Mouse (Mus musculus): Measurements from ENCODE around the gene Ropn1. TPM values are rescaled to one million over a fixed set of nuclear protein-coding genes. Genes with fewer than 3 reads are reported as not detected.
"Not testable (repeated sequence)": the region's sequence is repeated elsewhere in the genome, so short reads cannot be mapped to it uniquely, and the experiment has no call there.

Gene Ropn1
- total RNA-seq, 2 experiments from 2014 or later: 0.33 TPM; not detected in 1

GRCm38 (mm10) chr16:34681823-34682222, 32.1 kb downstream of the Ropn1 start:
- no peak for DNase-seq
- intact Hi-C loops (cut with DNase I): no loop called here

GRCm38 (mm10) chr16:34689879-34690278, 40.2 kb downstream of the Ropn1 start:
- DNase-seq: no peak
- intact Hi-C loops (cut with DNase I): no loop called here

- peak; percentile 85 to 90 for DNase-seq
- intact Hi-C loops (cut with DNase I): no loop called here
Observed at GRCm38 (mm10) chr16:34690334-34691144, 40.8 kb downstream of the Ropn1 start, which contains the start of gene Ccdc14. Gene Ccdc14, plus strand, starts transcription at chr16:34690616.

- intact Hi-C loops (cut with DNase I): no loop called here
- DNase-seq: no peak
Observed at GRCm38 (mm10) chr16:34691156-34691555, 41.4 kb downstream of the Ropn1 start.

- intact Hi-C loops (cut with DNase I): no loop called here
- no peak for DNase-seq
Observed at GRCm38 (mm10) chr16:34694477-34694876, 44.8 kb downstream of the Ropn1 start.

- DNase-seq; intact Hi-C loops (cut with DNase I): not testable (repeated sequence)
Observed at GRCm38 (mm10) chr16:34698721-34699120, 49.0 kb downstream of the Ropn1 start.

GRCm38 (mm10) chr16:34700165-34700827, 50.6 kb downstream of the Ropn1 start:
- DNase-seq: peak; percentile 75 to 81
- intact Hi-C loops (cut with DNase I): loop anchor here (1.0 to 5.0 kb wide), 5 partner anchors 33 to 508 kb away; no protein-coding TSS in a partner anchor

GRCm38 (mm10) chr16:34700828-34701216, 51.1 kb downstream of the Ropn1 start:
- DNase-seq: no peak
- intact Hi-C loops (cut with DNase I): loop anchor here (1.0 to 5.0 kb wide), 5 partner anchors 34 to 509 kb away; no protein-coding TSS in a partner anchor

GRCm38 (mm10) chr16:34706019-34706418, 56.3 kb downstream of the Ropn1 start:
- intact Hi-C loops (cut with DNase I): no loop called here
- DNase-seq: no peak

- intact Hi-C loops (cut with DNase I): no loop called here
- peak; percentile 14 to 43 for DNase-seq
Observed at GRCm38 (mm10) chr16:34706487-34706946, 56.8 kb downstream of the Ropn1 start.

- intact Hi-C loops (cut with DNase I): no loop called here
- peak in 1 of 2 experiments; percentile 18 for DNase-seq
Observed at GRCm38 (mm10) chr16:34711481-34711880, 61.8 kb downstream of the Ropn1 start.

- intact Hi-C loops (cut with DNase I): no loop called here
Observed at GRCm38 (mm10) chr16:34725156-34725555, 75.4 kb downstream of the Ropn1 start.

More at GRCm38 (mm10) chr16:34725156-34725555, 75.4 kb downstream of the Ropn1 start:
- DNase-seq: no peak

Other genes starting within 250 kb of the Ropn1 start
- gene Kalrn, start 76.4 kb upstream of the Ropn1 start, total RNA-seq (2021): 10 to 100 TPM; 29.5 to 33.7 TPM
- 1 to 10 TPM; 2.4 to 3.0 TPM for gene Ccdc14, start 40.7 kb downstream of the Ropn1 start, total RNA-seq (2021)
- gene Mylk, start 95.3 kb downstream of the Ropn1 start, total RNA-seq (2021): 10 to 100 TPM; 37.2 to 37.9 TPM